Mouse (Mus musculus) urinary bladder, adult 18-20 months (tissue): Measurements from ENCODE around the gene Rpia.

ENCODE experiments used
- DNase-seq, 2 experiments: peaks; one replicate each; pipeline ENCODE4 v3.0.0; 2022; ENCODE audit warnings: low spot score in 2 of 2, mixed read lengths in 2 of 2

Rpia gene

GRCm38 (mm10) chr6:70805267-70805666 lies 13.2 kb upstream of the Rpia start:
- DNase-seq = no peak

GRCm38 (mm10) chr6:70804632-70805031 lies 12.6 kb upstream of the Rpia start:
- DNase-seq = no peak

GRCm38 (mm10) chr6:70797581-70798251 lies 5.7 kb upstream of the Rpia start:
- DNase-seq = peak in 1 of 2 experiments; percentile 35

GRCm38 (mm10) chr6:70796940-70797339 lies 4.9 kb upstream of the Rpia start:
- no peak for DNase-seq

GRCm38 (mm10) chr6:70792644-70793043 lies 612 bp upstream of the Rpia start:
- no peak for DNase-seq

GRCm38 (mm10) chr6:70790852-70791761 lies 925 bp downstream of the Rpia start:
- DNase-seq = no peak

GRCm38 (mm10) chr6:70790034-70790650 lies 1.9 kb downstream of the Rpia start:
- no peak for DNase-seq

GRCm38 (mm10) chr6:70789134-70789533 lies 2.9 kb downstream of the Rpia start:
- no peak for DNase-seq

GRCm38 (mm10) chr6:70787524-70787923 lies 4.5 kb downstream of the Rpia start:
- DNase-seq = no peak

- DNase-seq = no peak
Measured at GRCm38 (mm10) chr6:70785852-70786251, 6.2 kb downstream of the Rpia start.

GRCm38 (mm10) chr6:70784811-70785210 lies 7.2 kb downstream of the Rpia start:
- peak; percentile 37 to 40 for DNase-seq

- no peak for DNase-seq
Measured at GRCm38 (mm10) chr6:70781336-70781735, 10.7 kb downstream of the Rpia start.

GRCm38 (mm10) chr6:70774372-70774771 lies 17.7 kb downstream of the Rpia start:
- DNase-seq = no peak

- DNase-seq = peak in 1 of 2 experiments; percentile 24
Measured at GRCm38 (mm10) chr6:70773769-70774168, 18.3 kb downstream of the Rpia start.

GRCm38 (mm10) chr6:70768769-70769168 lies 23.3 kb downstream of the Rpia start:
- DNase-seq = peak in 1 of 2 experiments; percentile 45

GRCm38 (mm10) chr6:70765076-70765475 lies 27.0 kb downstream of the Rpia start:
- no peak for DNase-seq

GRCm38 (mm10) chr6:70764551-70764950 lies 27.5 kb downstream of the Rpia start:
- no peak for DNase-seq

GRCm38 (mm10) chr6:70763881-70764280 lies 28.2 kb downstream of the Rpia start:
- DNase-seq = no peak

GRCm38 (mm10) chr6:70762659-70763058 lies 29.4 kb downstream of the Rpia start:
- DNase-seq = no peak

GRCm38 (mm10) chr6:70760951-70761350 lies 31.1 kb downstream of the Rpia start:
- DNase-seq = no peak

GRCm38 (mm10) chr6:70754833-70755232 lies 37.2 kb downstream of the Rpia start:
- no peak for DNase-seq

GRCm38 (mm10) chr6:70752351-70752750 lies 39.7 kb downstream of the Rpia start:
- no peak for DNase-seq
